Mouse (Mus musculus) erythroblast, embryonic 14.5 days (primary cell): ENCODE data around the gene Prkca. TPM values are rescaled to one million over a fixed set of nuclear protein-coding genes. Genes with fewer than 3 reads are reported as not detected.

Experiments
- H3K27me3 ChIP-seq: 2 replicates; pipeline ENCODE4 v1.6.1; 2012; ENCODE audit warnings: inconsistent platforms; ENCODE audit not compliant: control insufficient read depth
- H3K36me3 ChIP-seq: 2 replicates; pipeline ENCODE4 v1.6.1; 2012; ENCODE audit warnings: mild to moderate bottlenecking, inconsistent platforms; ENCODE audit not compliant: control insufficient read depth
- H3K4me1 ChIP-seq: 2 replicates; pipeline ENCODE4 v1.6.1; 2012; ENCODE audit warnings: inconsistent platforms; ENCODE audit not compliant: control insufficient read depth
- H3K4me3 ChIP-seq: replicated peaks from 2 replicates; pipeline ENCODE3; 2012; ENCODE audit warnings: moderate library complexity, mild to moderate bottlenecking, inconsistent platforms
- H3K9me3 ChIP-seq: 2 replicates; pipeline ENCODE4 v1.6.1; 2012; ENCODE audit warnings: low read length, inconsistent platforms, mixed read lengths; ENCODE audit not compliant: control insufficient read depth
- GATA1 ChIP-seq: IDR thresholded peaks from 2 replicates; pipeline ENCODE4 v1.6.1; 2012; ENCODE audit warnings: low read length, inconsistent platforms, mixed read lengths
- TAL1 ChIP-seq: IDR thresholded peaks from 3 replicates; pipeline ENCODE4 v1.6.1; 2012; ENCODE audit warnings: low read length, inconsistent platforms, mixed read lengths
- polyA plus RNA-seq: library from polyadenylated mRNA; stranded (reverse); fragments of >175 nt; gene quantifications from 2 replicates; pipeline ENCODE4 v1.2.3, GENCODE M21; 2012

Prkca gene
- polyA plus RNA-seq, 1 experiment, result 0.01 TPM

GRCm38 (mm10) chr11:107929712-107930111 is 414.0 kb downstream of the Prkca start:
- TF ChIP-seq TAL1, result no peak
- no peak for TF ChIP-seq GATA1
- no peaks in the 10 kb centered on the region for H3K36me3 ChIP-seq
- no peaks in the 10 kb centered on the region for H3K4me1 ChIP-seq
- H3K27me3 ChIP-seq, result no peaks in the 10 kb centered on the region
- no peak overlapping the region for H3K4me3 ChIP-seq
- H3K9me3 ChIP-seq, result no peaks in the 10 kb centered on the region

GRCm38 (mm10) chr11:107919852-107920508 is 423.7 kb downstream of the Prkca start:
- peaks cover 2% of the 10 kb centered on the region; the same call in 1 of the 2 replicates for H3K27me3 ChIP-seq
- no peaks in the 10 kb centered on the region for H3K36me3 ChIP-seq
- no peaks in the 10 kb centered on the region for H3K4me1 ChIP-seq
- H3K4me3 ChIP-seq, result no peak overlapping the region
- no peaks in the 10 kb centered on the region for H3K9me3 ChIP-seq
- TF ChIP-seq GATA1, result no peak
- no peak for TF ChIP-seq TAL1

GRCm38 (mm10) chr11:107917721-107918235 is 425.9 kb downstream of the Prkca start:
- Histone ChIP-seq H3K9me3 (no peaks in the 10 kb centered on the region), H3K4me3 (no peak overlapping the region), H3K27me3 (peaks cover 5% of the 10 kb centered on the region; the same call in 1 of the 2 replicates), H3K4me1 (no peaks in the 10 kb centered on the region), H3K36me3 (no peaks in the 10 kb centered on the region)
- TF ChIP-seq GATA1 (no peak), TAL1 (no peak)

- Histone ChIP-seq H3K36me3 (no peaks in the 10 kb centered on the region), H3K4me3 (no peak within 1 kb of the TSS), H3K9me3 (no peaks in the 10 kb centered on the region), H3K4me1 (no peaks in the 10 kb centered on the region), H3K27me3 (peaks cover 5% of the 10 kb centered on the region; the same call in 1 of the 2 replicates)
- TF ChIP-seq TAL1, result no peak
- no peak for TF ChIP-seq GATA1
Measured at GRCm38 (mm10) chr11:107914634-107915226, 429.0 kb downstream of the Prkca start, which contains the start of gene Cacng5. TSS of gene Cacng5 (minus strand) at chr11:107915055.

- TF ChIP-seq TAL1 (no peak), GATA1 (no peak)
- H3K27me3 ChIP-seq, result peaks cover 5% of the 10 kb centered on the region; the same call in 1 of the 2 replicates
- no peaks in the 10 kb centered on the region for H3K9me3 ChIP-seq
- no peak overlapping the region for H3K4me3 ChIP-seq
- H3K36me3 ChIP-seq, result no peaks in the 10 kb centered on the region
- no peaks in the 10 kb centered on the region for H3K4me1 ChIP-seq
Measured at GRCm38 (mm10) chr11:107913317-107913716, 430.4 kb downstream of the Prkca start.

GRCm38 (mm10) chr11:107905364-107905763 is 438.4 kb downstream of the Prkca start:
- TF ChIP-seq TAL1, result no peak
- no peak for TF ChIP-seq GATA1
- no peaks in the 10 kb centered on the region for H3K36me3 ChIP-seq
- no peaks in the 10 kb centered on the region for H3K27me3 ChIP-seq
- no peaks in the 10 kb centered on the region for H3K9me3 ChIP-seq
- H3K4me1 ChIP-seq, result no peaks in the 10 kb centered on the region
- H3K4me3 ChIP-seq, result no peak overlapping the region

- TF ChIP-seq GATA1 (no peak), TAL1 (no peak)
- H3K36me3 ChIP-seq, result no peaks in the 10 kb centered on the region
- no peaks in the 10 kb centered on the region for H3K4me1 ChIP-seq
- no peaks in the 10 kb centered on the region for H3K9me3 ChIP-seq
- H3K27me3 ChIP-seq, result no peaks in the 10 kb centered on the region
- no peak overlapping the region for H3K4me3 ChIP-seq
Measured at GRCm38 (mm10) chr11:107903966-107904605, 439.6 kb downstream of the Prkca start.

GRCm38 (mm10) chr11:107900470-107900869 is 443.3 kb downstream of the Prkca start:
- no peaks in the 10 kb centered on the region for H3K9me3 ChIP-seq
- H3K36me3 ChIP-seq, result no peaks in the 10 kb centered on the region
- H3K4me3 ChIP-seq, result no peak overlapping the region
- TF ChIP-seq GATA1 (no peak), TAL1 (no peak)
- H3K4me1 ChIP-seq, result no peaks in the 10 kb centered on the region
- no peaks in the 10 kb centered on the region for H3K27me3 ChIP-seq

- Histone ChIP-seq H3K36me3 (no peaks in the 10 kb centered on the region), H3K9me3 (no peaks in the 10 kb centered on the region)
- TF ChIP-seq TAL1 (no peak), GATA1 (no peak)
Measured at GRCm38 (mm10) chr11:107898698-107899097, 445.0 kb downstream of the Prkca start.

GRCm38 (mm10) chr11:107895635-107896034 is 448.1 kb downstream of the Prkca start:
- TF ChIP-seq GATA1 (no peak), TAL1 (no peak)
- no peaks in the 10 kb centered on the region for H3K4me1 ChIP-seq
- no peaks in the 10 kb centered on the region for H3K36me3 ChIP-seq
- H3K9me3 ChIP-seq, result no peaks in the 10 kb centered on the region; the same call in 1 of the 2 replicates
- no peaks in the 10 kb centered on the region for H3K27me3 ChIP-seq
- no peak overlapping the region for H3K4me3 ChIP-seq

More at GRCm38 (mm10) chr11:107898698-107899097, 445.0 kb downstream of the Prkca start:
- Histone ChIP-seq H3K4me3 (no peak overlapping the region), H3K4me1 (no peaks in the 10 kb centered on the region), H3K27me3 (no peaks in the 10 kb centered on the region)
